In genomic region chr4:97912560-97912959, GRCm38 (mm10) we compare ENCODE assay signal across 27 mouse cellular contexts.
DNase-seq lines count a peak whose midpoint lies in the region; ATAC-seq and TF ChIP-seq lines count a peak whose summit lies in the region.
"Had no signal": no experiment of that assay in that cellular context is flagged by ENCODE, and none has a peak within 500 bp of the region (broad histone marks: within the 10 kb centered on the region; RNA-seq: fewer than 3 reads in every experiment).

No protein-coding gene starts in this region.

- no peak for TF ChIP-seq CTCF in layer of hippocampus, adult 2 months (conservative IDR thresholded peaks at IDR 0.05)
- no peak for TF ChIP-seq CTCF in lung, postnatal 0 days (IDR thresholded peaks at IDR 0.05)

- H3K9ac ChIP-seq in forebrain, embryonic 14.5 days (ENCODE audit: low read length) = no peak overlapping the region
- H3K9ac ChIP-seq in heart, embryonic 13.5 days = no peak overlapping the region
- H3K9ac ChIP-seq in lung, postnatal 0 days (replicated peaks; ENCODE audit: low read depth) = no peak overlapping the region
- H3K9ac ChIP-seq: embryonic facial prominence, embryonic 13.5 days; limb, embryonic 12.5 days; liver, embryonic 13.5 days had no signal

- peak overlapping the region; percentile 89 for H3K27ac ChIP-seq in forebrain, embryonic 14.5 days (ENCODE audit: low read depth, low read length)
- H3K27ac ChIP-seq in forebrain, embryonic 10.5 days = no peak overlapping the region
- 0 out of 2 replicates have a peak overlapping the region, but pooled peaks have one; percentile 12 for H3K27ac ChIP-seq in heart, embryonic 13.5 days (replicated peaks)
- H3K27ac ChIP-seq in layer of hippocampus, adult 2 months = peak overlapping the region; percentile 93
- 0 out of 2 replicates have a peak overlapping the region, but pooled peaks have one; percentile 35 for H3K27ac ChIP-seq in brown adipose tissue, adult 24 weeks (replicated peaks; ENCODE audit: low read depth, low read length)
- no peak overlapping the region for H3K27ac ChIP-seq in lung, postnatal 0 days (ENCODE audit: low read length)
- H3K27ac ChIP-seq: embryonic facial prominence, embryonic 13.5 days; limb, embryonic 12.5 days; liver, embryonic 13.5 days; stomach, postnatal 0 days had no signal

- H3K9me3 ChIP-seq in forebrain, embryonic 14.5 days (replicated peaks; ENCODE audit: control insufficient read depth, low read length) = no peaks in the 10 kb centered on the region
- no peaks in the 10 kb centered on the region for H3K9me3 ChIP-seq in forebrain, embryonic 10.5 days
- no peaks in the 10 kb centered on the region for H3K9me3 ChIP-seq in heart, embryonic 13.5 days
- H3K9me3 ChIP-seq in lung, postnatal 0 days (ENCODE audit: low read length) = no peaks in the 10 kb centered on the region
- H3K9me3 ChIP-seq: embryonic facial prominence, embryonic 13.5 days; limb, embryonic 12.5 days; liver, embryonic 13.5 days had no signal

- no peak for ATAC-seq in forebrain, embryonic 14.5 days
- no peak for ATAC-seq in heart, embryonic 13.5 days (ENCODE audit: extremely low read depth, insufficient number of reproducible peaks, low FRiP score, low TSS enrichment)
- ATAC-seq in lung, postnatal 0 days = no peak
- ATAC-seq: inflammation-experienced regulatory T-cells, adult 6 months; Patski had no signal

- no peak for DNase-seq in forebrain, embryonic 14.5 days (ENCODE audit: low spot score)
- no peak for DNase-seq in forebrain, embryonic 10.5 days (ENCODE audit: extremely low spot score, low spot score)
- DNase-seq in heart, postnatal 10 days = no peak
- DNase-seq in layer of hippocampus, adult 2 months (ENCODE audit: low spot score in 2 of 2) = no peak
- no peak for DNase-seq in layer of hippocampus, adult 8-10 months (ENCODE audit: low spot score in 2 of 2)
- no peak for DNase-seq in lung, postnatal 0 days (ENCODE audit: low spot score)
- DNase-seq: adrenal gland, postnatal 10 days; cerebellum, adult 11 months; gastrocnemius, postnatal 14 days; heart, postnatal 4 days; kidney, adult 11 months; kidney, postnatal 14 days; liver, embryonic 13.5 days; lung, adult 2 months; lung, postnatal 14 days; midbrain, embryonic 14.5 days; right cerebral cortex, postnatal 4 days; thymus, adult 18-20 months; thymus, postnatal 25 days had no signal

- WGBS in forebrain, embryonic 14.5 days = 94% methylated on average over 11 of the region's 11 CpGs
- 97% methylated on average over 11 of the region's 11 CpGs for WGBS in forebrain, embryonic 10.5 days
- 84% methylated on average over 11 of the region's 11 CpGs for WGBS in heart, embryonic 13.5 days
- WGBS in lung, postnatal 0 days = 95% methylated on average over 11 of the region's 11 CpGs

- no peak overlapping the region for H3K4me3 ChIP-seq in forebrain, embryonic 14.5 days (ENCODE audit: low read depth, low read length)
- H3K4me3 ChIP-seq in forebrain, embryonic 10.5 days = no peak overlapping the region
- no peak overlapping the region for H3K4me3 ChIP-seq in heart, embryonic 13.5 days
- no peak overlapping the region for H3K4me3 ChIP-seq in layer of hippocampus, adult 2 months
- no peak overlapping the region for H3K4me3 ChIP-seq in brown adipose tissue, adult 24 weeks (ENCODE audit: insufficient read depth, low read depth, low read length)
- H3K4me3 ChIP-seq in lung, postnatal 0 days (ENCODE audit: low read depth, low read length) = no peak overlapping the region
- H3K4me3 ChIP-seq: embryonic facial prominence, embryonic 13.5 days; left cerebral cortex, adult 2 months; limb, embryonic 12.5 days; liver, embryonic 13.5 days had no signal

- TF ChIP-seq EP300 in lung, postnatal 0 days (IDR thresholded peaks at IDR 0.05) = no peak

- no peaks in the 10 kb centered on the region for H3K27me3 ChIP-seq in forebrain, embryonic 14.5 days (replicated peaks; ENCODE audit: control insufficient read depth, insufficient read depth, low read length)
- no peaks in the 10 kb centered on the region for H3K27me3 ChIP-seq in forebrain, embryonic 10.5 days (ENCODE audit: poor library complexity, severe bottlenecking)
- H3K27me3 ChIP-seq in heart, embryonic 13.5 days (replicated peaks) = no peaks in the 10 kb centered on the region
- H3K27me3 ChIP-seq in lung, postnatal 0 days (replicated peaks; ENCODE audit: insufficient read depth, low read length) = no peaks in the 10 kb centered on the region
- H3K27me3 ChIP-seq: embryonic facial prominence, embryonic 13.5 days; limb, embryonic 12.5 days; liver, embryonic 13.5 days; Patski had no signal

- H3K36me3 ChIP-seq in forebrain, embryonic 14.5 days (ENCODE audit: control insufficient read depth, insufficient read depth, low read length) = no peaks in the 10 kb centered on the region
- peaks cover 5% of the 10 kb centered on the region; the same call in 1 of the 2 replicates for H3K36me3 ChIP-seq in forebrain, embryonic 10.5 days (replicated peaks)
- H3K36me3 ChIP-seq in heart, embryonic 13.5 days = peaks cover 11% of the 10 kb centered on the region
- H3K36me3 ChIP-seq in lung, postnatal 0 days (ENCODE audit: insufficient read depth, low read length) = no peaks in the 10 kb centered on the region
- H3K36me3 ChIP-seq: embryonic facial prominence, embryonic 13.5 days; liver, embryonic 13.5 days had no signal

- H3K4me1 ChIP-seq in forebrain, embryonic 14.5 days (ENCODE audit: control insufficient read depth, insufficient read depth, low read length) = peaks cover 45% of the 10 kb centered on the region
- H3K4me1 ChIP-seq in forebrain, embryonic 10.5 days = peaks cover 16% of the 10 kb centered on the region
- peaks cover 49% of the 10 kb centered on the region for H3K4me1 ChIP-seq in heart, embryonic 13.5 days
- H3K4me1 ChIP-seq in brown adipose tissue, adult 24 weeks (ENCODE audit: control insufficient read depth, insufficient read depth, insufficient read length, low read length) = peaks cover 13% of the 10 kb centered on the region
- H3K4me1 ChIP-seq in lung, postnatal 0 days (ENCODE audit: insufficient read depth, low read depth, low read length) = peaks cover 9% of the 10 kb centered on the region; the same call in 1 of the 2 replicates

- intact Hi-C loops in heart, postnatal 10 days (cut with DNase I) = no loop called here

- no peak overlapping the region for H3K4me2 ChIP-seq in forebrain, embryonic 14.5 days (ENCODE audit: low read length)
- no peak overlapping the region for H3K4me2 ChIP-seq in heart, embryonic 13.5 days
- H3K4me2 ChIP-seq in lung, postnatal 0 days (replicated peaks; ENCODE audit: low read depth, low read length) = no peak overlapping the region
- H3K4me2 ChIP-seq: embryonic facial prominence, embryonic 13.5 days; limb, embryonic 12.5 days; liver, embryonic 13.5 days had no signal

Comparison
In these comparisons a context has a peak if more than half of its experiments do, and no peak if none do; other contexts are left out.
1. H3K27ac ChIP-seq: peak in forebrain, embryonic 14.5 days (single experiment), heart, embryonic 13.5 days (single experiment), layer of hippocampus, adult 2 months (single experiment) and brown adipose tissue, adult 24 weeks (single experiment); none in forebrain, embryonic 10.5 days (single experiment) and lung, postnatal 0 days (single experiment).